Mouse (Mus musculus) hindbrain, embryonic 12.5 days (tissue): ENCODE data around the gene Tmem151b. TPM values are rescaled to one million over a fixed set of nuclear protein-coding genes. Genes with fewer than 3 reads are reported as not detected.

Source experiments
- ATAC-seq: fragments of 200-750 bp; cut with Nextera tagmentation; 2 replicates; pipeline ENCODE4 v1.8.0; 2017; ENCODE audit warnings: moderate TSS enrichment; ENCODE audit not compliant: low FRiP score
- H3K27ac ChIP-seq: fragments of 300-500 bp; sonication (generic); 2 replicates; pipeline ENCODE4 v1.5.1; 2016; ENCODE audit warnings: mild to moderate bottlenecking
- H3K27me3 ChIP-seq: fragments of 300-500 bp; sonication (generic); 2 replicates; pipeline ENCODE4 v1.6.1; 2016; ENCODE audit warnings: mild to moderate bottlenecking
- H3K36me3 ChIP-seq: fragments of 300-500 bp; sonication (generic); 2 replicates; pipeline ENCODE4 v1.6.1; 2016; ENCODE audit warnings: mild to moderate bottlenecking
- H3K4me1 ChIP-seq: fragments of 300-500 bp; sonication (generic); 2 replicates; pipeline ENCODE4 v1.6.1; 2016
- H3K4me2 ChIP-seq: fragments of 300-500 bp; sonication (generic); replicated peaks from 2 replicates; pipeline ENCODE4 v1.6.1; 2016; ENCODE audit warnings: mild to moderate bottlenecking
- H3K4me3 ChIP-seq: fragments of 300-500 bp; sonication (generic); 2 replicates; pipeline ENCODE4 v1.5.1; 2016; ENCODE audit warnings: mild to moderate bottlenecking
- H3K9ac ChIP-seq: fragments of 300-500 bp; sonication (generic); 2 replicates; pipeline ENCODE4 v1.6.1; 2016; ENCODE audit warnings: mild to moderate bottlenecking, moderate library complexity
- H3K9me3 ChIP-seq: fragments of 300-500 bp; sonication (generic); replicated peaks from 2 replicates; pipeline ENCODE4 v1.6.1; 2016; ENCODE audit warnings: mild to moderate bottlenecking
- WGBS: fragments of 180-500 bp; shearing (Covaris S2); methylation state at CpG from one replicate; pipeline ENCODE4 v1.1.7; 2016; 5-methylcytosine and 5-hydroxymethylcytosine counted together
- polyA plus RNA-seq: library from polyadenylated mRNA; unstranded; fragments of >200 nt; fragmentation: Nextera tagmentation; extraction: Ambion mirVana; gene quantifications from 2 replicates; pipeline ENCODE4 v1.2.1, GENCODE M21; 2016

Gene Tmem151b
- polyA plus RNA-seq, 1 experiment from 2014 or later: 13.0 TPM

DNA sequence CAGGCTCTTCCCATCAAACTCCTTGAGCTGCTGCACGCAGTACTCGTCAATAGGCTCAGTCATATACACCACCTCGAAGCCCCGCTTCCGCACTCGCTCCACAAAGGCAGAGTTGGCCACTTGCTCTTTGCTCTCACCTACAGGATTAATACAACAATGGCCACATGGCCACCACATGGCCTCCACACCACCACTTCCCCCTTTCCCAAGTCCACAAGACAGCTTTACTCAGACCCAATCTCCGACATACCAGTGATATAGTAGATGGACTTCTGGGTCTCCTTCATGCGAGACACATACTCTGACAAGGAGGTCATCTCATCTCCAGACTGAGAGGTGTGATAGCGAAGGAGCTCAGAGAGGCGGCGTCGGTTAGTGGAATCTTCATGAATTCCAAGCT is 19.5 kb upstream of the Tmem151b start:
- Histone ChIP-seq H3K4me3 (no peak overlapping the region), H3K36me3 (peaks cover 63% of the 10 kb centered on the region), H3K9me3 (no peaks in the 10 kb centered on the region), H3K4me2 (no peak overlapping the region), H3K27ac (no peak overlapping the region), H3K27me3 (no peaks in the 10 kb centered on the region), H3K9ac (no peak overlapping the region; the same call in 1 of the 2 replicates), H3K4me1 (peaks cover 54% of the 10 kb centered on the region)
- no peak for ATAC-seq
- 90% methylated on average over 12 of the region's 12 CpGs for WGBS

DNA sequence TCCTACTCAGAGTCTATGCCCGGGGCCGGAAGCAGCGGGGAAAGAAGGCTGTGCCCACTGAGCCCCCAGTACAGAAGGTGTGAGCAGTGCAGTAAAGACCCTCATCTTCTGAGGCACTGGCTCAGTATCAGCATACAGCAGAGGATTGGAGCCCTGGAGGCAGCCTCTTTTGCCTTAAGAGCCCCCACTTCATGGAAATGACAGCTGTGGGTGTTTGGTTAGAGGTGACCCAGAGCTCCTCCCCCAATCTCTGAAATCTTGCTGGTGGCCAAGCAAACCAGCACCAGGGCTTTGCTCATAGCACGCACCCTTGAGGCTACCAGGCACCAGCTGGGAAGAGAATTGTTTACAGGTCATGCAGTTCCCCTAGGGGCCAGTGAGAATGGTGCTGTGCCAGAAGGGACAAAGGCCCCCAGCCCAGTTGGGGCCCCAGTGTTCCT is 17.7 kb upstream of the Tmem151b start:
- Histone ChIP-seq H3K27me3 (no peaks in the 10 kb centered on the region), H3K9ac (no peak overlapping the region), H3K9me3 (no peaks in the 10 kb centered on the region), H3K36me3 (peaks cover 63% of the 10 kb centered on the region), H3K4me2 (no peak overlapping the region), H3K4me1 (peaks cover 54% of the 10 kb centered on the region), H3K27ac (peak overlapping the region; percentile 55), H3K4me3 (no peak overlapping the region)
- no peak for ATAC-seq
- 29% methylated on average over 4 of the region's 4 CpGs for WGBS

DNA sequence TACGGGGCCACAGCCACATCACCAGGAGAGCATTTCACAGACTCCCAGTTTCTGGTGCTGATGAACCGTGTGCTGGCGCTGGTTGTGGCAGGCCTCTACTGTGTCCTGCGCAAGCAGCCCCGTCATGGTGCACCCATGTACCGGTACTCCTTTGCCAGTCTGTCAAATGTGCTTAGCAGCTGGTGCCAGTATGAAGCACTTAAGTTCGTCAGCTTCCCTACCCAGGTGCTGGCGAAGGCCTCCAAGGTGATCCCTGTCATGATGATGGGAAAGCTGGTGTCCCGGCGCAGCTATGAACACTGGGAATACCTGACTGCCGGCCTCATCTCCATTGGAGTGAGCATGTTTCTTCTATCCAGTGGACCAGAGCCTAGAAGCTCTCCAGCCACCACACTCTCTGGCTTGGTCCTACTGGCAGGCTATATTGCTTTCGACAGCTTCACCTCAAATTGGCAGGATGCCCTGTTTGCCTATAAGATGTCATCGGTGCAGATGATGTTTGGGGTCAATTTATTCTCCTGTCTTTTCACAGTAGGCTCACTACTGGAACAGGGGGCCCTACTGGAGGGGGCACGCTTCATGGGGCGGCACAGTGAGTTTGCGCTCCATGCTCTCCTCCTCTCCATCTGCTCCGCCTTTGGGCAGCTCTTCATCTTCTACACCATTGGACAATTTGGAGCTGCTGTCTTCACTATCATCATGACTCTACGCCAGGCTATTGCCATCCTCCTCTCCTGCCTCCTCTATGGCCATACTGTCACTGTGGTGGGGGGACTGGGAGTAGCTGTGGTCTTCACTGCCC is 17.1 kb upstream of the Tmem151b start:
- WGBS: 73% methylated on average over 18 of the region's 18 CpGs
- Histone ChIP-seq H3K4me3 (no peak overlapping the region), H3K27ac (peak overlapping the region; percentile 55), H3K27me3 (no peaks in the 10 kb centered on the region), H3K4me1 (peaks cover 51% of the 10 kb centered on the region), H3K9ac (no peak overlapping the region), H3K4me2 (no peak overlapping the region), H3K9me3 (no peaks in the 10 kb centered on the region), H3K36me3 (peaks cover 61% of the 10 kb centered on the region)
- no peak for ATAC-seq

DNA sequence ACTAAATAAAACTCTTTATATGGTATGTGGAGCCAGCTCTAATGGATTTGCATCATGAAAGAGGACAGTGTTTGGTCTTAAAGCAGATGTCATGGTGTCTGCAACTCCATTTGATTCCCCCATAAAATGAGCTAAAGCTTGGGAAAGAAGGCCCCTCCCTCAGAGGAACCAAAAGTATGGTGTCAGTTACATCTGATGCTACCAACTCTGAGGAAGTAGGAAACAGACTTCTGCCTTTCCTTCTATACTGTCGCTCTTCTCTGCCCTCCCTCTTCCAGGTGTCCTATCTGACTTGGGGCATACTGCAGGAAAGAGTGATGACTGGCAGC is 16.5 kb upstream of the Tmem151b start:
- Histone ChIP-seq H3K4me2 (no peak overlapping the region), H3K9me3 (no peaks in the 10 kb centered on the region), H3K4me3 (no peak overlapping the region), H3K27me3 (no peaks in the 10 kb centered on the region), H3K9ac (no peak overlapping the region), H3K36me3 (peaks cover 56% of the 10 kb centered on the region), H3K4me1 (peaks cover 45% of the 10 kb centered on the region), H3K27ac (no peak overlapping the region)
- ATAC-seq: no peak
- 84% methylated on average over 1 of the region's 1 CpGs for WGBS

DNA sequence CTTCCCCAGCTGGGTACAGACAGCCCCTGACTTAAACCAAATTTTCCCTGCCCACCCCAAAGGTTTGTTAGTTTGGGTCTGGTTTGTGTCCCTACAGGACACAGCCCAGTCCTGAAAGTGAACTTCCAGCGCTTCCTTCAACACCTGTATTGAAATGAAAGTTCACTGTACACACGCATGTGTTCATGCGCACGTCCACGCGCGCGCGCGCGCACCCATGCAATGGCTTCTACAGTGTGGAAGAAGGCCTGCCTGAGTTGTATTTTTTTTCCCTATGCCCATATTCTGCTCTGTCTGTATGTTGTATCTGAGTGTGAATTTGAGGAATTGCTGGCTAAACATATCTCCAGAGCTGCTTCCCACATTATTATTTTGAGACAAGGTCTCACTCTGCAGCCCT is 15.6 kb upstream of the Tmem151b start:
- Histone ChIP-seq H3K27me3 (no peaks in the 10 kb centered on the region), H3K4me3 (peak overlapping the region; percentile 79), H3K9ac (peak overlapping the region; percentile 95), H3K36me3 (peaks cover 47% of the 10 kb centered on the region), H3K9me3 (no peaks in the 10 kb centered on the region), H3K4me1 (peaks cover 38% of the 10 kb centered on the region), H3K27ac (peak overlapping the region; percentile 90), H3K4me2 (peak overlapping the region; percentile 95)
- ATAC-seq: no peak
- WGBS: 95% methylated on average over 11 of the region's 11 CpGs

DNA sequence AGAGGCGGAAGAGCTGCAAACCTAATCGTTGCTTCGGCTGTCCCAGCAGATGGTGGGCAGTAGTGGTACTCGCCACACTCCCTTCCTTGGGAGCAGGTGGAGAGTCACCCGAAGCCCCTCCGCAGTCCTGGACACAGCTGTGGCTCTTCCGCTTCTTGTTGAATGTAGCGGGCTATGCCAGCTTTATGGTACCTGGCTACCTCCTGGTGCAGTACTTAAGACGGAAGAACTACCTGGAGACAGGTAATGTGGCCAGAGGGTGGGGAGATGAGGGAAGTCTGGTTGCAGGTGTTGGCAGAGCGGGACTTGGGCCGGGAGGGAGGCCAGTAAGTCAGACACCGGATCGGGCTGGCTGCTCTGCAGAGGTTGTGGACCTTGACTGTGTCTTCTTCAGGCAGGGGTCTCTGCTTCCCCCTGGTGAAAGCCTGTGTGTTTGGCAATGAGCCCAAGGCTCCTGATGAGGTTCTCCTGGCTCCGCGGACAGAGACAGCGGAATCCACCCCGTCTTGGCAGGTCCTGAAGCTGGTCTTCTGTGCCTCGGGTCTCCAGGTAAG is 15.1 kb upstream of the Tmem151b start:
- H3K27me3 ChIP-seq: no peaks in the 10 kb centered on the region
- H3K4me2 ChIP-seq: peak overlapping the region; percentile 95
- peak overlapping the region; percentile 90 for H3K27ac ChIP-seq
- peaks cover 34% of the 10 kb centered on the region for H3K4me1 ChIP-seq
- peak overlapping the region; percentile 79 for H3K4me3 ChIP-seq
- H3K9me3 ChIP-seq: no peaks in the 10 kb centered on the region
- ATAC-seq: peak; percentile 3
- H3K9ac ChIP-seq: peak overlapping the region; percentile 95
- H3K36me3 ChIP-seq: peaks cover 42% of the 10 kb centered on the region
- 11% methylated on average over 18 of the region's 18 CpGs for WGBS

DNA sequence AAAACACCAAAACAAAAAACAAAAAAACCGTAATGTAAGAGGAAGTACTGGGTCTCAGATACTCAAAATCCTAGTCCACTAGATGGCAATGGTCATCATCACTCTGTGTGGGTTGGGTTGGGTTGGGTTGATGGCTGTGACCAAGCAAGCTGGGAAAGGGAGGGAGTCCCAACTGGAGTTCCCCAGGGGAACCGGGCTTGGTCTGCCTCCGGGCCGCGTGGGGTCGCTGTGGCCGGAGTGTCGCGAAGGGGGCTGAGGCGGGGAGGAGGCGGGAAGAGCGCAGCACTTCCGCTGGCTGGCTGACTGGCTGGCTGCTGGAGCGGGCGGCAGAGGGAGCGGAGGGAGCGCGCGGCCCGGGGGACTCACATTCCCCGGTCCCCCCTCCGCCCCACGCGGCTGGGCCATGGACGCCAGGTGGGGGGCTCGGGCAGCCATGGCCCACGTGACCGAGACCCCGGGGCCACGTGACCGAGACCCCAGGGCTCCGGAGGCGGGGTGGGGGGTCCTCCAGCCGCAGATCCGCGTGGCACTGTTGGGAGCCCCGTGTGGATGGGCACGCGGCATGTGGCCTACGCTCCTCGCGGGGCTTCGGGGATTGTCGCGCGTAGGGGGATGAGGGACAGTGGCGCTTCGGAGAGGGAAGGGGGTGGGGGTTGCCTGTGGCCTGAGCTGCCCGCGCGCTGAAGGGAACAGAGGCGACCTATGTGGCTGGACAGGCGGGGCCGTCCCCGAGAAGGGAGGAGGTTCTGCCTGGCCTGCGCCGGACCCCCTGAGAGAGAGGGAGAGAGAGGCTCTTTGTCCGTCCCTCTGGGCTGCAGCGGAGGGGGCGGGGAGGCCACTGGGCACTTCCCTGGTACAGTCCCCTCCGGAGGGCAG is 14.4 kb upstream of the Tmem151b start, which contains the start of gene Slc35b2:
Gene Slc35b2 (plus strand): TSS at position 220 of the 876 bp plus-strand sequence.
- Histone ChIP-seq H3K4me2 (peak within 1 kb of the TSS; percentile 95), H3K4me3 (peak within 1 kb of the TSS; percentile 79), H3K36me3 (peaks cover 35% of the 10 kb centered on the region), H3K9ac (peak within 1 kb of the TSS; percentile 95), H3K27me3 (no peaks in the 10 kb centered on the region), H3K4me1 (peaks cover 34% of the 10 kb centered on the region), H3K27ac (peak within 1 kb of the TSS; percentile 90), H3K9me3 (no peaks in the 10 kb centered on the region)
- under 1% methylated on average over 44 of the region's 61 CpGs for WGBS
- ATAC-seq: peak; percentile 85

DNA sequence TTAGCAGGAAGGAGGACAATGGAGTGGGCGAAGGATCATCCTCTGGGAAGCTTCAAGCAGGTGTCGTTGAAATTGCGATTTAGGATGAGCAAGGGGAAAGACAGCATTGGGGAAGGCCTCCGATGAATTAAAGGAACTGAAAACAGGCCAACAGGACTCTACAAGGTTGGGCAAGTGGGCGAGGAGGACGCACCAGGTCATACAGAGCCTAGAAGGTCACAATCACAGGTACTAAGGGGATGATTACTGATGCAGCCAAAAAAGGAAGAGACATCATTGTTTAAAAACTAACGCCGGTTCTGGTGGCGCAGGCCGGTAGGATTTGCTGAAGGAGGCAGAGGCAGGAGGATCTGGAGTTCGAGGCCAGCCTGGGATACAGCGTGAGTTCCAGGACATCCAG is 13.7 kb upstream of the Tmem151b start:
- Histone ChIP-seq H3K36me3 (peaks cover 28% of the 10 kb centered on the region), H3K4me3 (no peak overlapping the region), H3K9ac (no peak overlapping the region), H3K4me2 (0 out of 2 replicates have a peak overlapping the region, but pooled peaks have one; percentile 95), H3K27me3 (no peaks in the 10 kb centered on the region), H3K27ac (no peak overlapping the region; the same call in 1 of the 2 replicates), H3K9me3 (no peaks in the 10 kb centered on the region), H3K4me1 (peaks cover 35% of the 10 kb centered on the region)
- ATAC-seq: no peak
- 77% methylated on average over 12 of the region's 12 CpGs for WGBS

DNA sequence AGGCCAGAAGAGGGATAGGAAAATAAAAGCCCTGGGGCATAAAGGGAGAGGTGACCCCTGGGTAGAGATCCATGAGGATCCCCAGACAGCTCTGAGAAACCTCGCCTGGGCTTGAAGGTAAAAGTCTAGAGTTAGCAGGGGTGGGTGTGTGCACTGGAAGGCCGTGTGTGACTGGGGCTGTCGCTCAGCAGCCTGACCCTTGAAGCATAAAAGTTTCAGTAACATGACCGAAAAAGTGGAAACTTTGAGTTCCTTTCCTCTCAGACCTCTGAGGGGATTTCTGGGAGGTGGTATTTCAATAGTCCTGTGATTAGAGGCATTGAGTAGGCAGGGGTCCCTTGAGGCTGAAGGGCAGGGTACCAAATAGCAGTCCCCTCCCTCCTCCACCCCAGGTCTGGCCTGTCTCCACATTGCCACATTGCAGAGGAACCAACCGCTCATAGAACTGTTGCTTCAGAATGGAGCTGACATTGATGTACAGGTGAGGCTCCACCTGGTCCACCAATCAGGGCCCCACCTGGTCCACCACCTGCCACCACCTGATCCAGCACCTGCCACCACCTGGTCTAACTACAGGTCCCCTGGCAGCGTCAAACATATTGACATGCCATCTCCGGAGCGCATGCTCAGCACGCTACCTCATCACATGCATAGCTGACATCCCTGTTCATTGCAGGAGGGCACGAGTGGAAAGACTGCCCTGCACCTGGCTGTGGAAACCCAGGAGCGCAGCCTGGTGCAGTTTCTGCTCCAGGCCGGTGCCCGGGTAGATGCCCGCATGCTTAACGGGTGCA is 10.5 kb upstream of the Tmem151b start:
- ATAC-seq: no peak
- Histone ChIP-seq H3K27me3 (peaks cover 10% of the 10 kb centered on the region), H3K36me3 (no peaks in the 10 kb centered on the region), H3K9me3 (no peaks in the 10 kb centered on the region), H3K27ac (no peak overlapping the region), H3K4me1 (peaks cover 25% of the 10 kb centered on the region), H3K4me2 (no peak overlapping the region), H3K9ac (no peak overlapping the region), H3K4me3 (no peak overlapping the region)
- 90% methylated on average over 15 of the region's 15 CpGs for WGBS

DNA sequence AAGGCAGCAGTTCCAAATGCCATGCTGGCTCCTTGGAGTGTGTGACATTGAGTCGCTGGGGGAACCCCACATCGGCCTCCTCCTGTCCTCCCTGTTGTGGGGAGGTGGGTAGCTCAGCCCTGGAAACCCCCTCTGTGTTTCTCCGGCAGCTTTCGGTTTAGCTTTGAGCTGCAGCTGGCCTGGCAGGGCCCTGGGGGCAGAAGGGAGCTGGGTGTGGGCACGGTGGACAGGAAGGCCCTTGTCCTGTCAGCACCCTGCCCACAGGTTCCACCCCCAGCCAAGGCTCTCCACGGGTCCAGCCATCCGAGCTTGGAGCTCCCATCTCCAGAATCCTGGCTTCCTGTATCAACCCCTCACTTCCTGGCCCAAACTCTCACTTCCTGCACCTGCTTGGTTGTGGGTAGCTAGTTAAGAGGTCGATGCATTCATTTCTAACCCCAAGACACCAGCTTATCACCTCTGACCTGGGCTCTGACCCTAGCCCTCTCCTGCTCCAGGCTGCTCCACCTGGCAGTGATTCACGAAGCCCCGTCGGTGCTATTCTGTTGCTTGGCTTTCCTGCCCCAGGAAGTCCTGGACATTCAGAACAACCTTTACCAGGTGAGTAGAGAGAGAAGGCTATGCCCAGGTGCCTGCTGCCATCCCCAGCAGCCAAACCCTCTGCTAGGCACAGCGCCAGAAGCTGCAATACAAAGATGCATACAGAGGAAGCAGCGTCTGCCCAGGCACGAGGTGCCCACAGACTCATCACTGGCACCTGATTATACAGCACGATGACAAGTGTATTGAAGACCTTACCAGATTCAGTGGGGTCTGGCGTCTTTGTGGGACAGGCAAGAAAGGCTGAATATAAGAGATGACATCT is 8.8 kb upstream of the Tmem151b start:
- H3K36me3 ChIP-seq: no peaks in the 10 kb centered on the region
- H3K9ac ChIP-seq: 0 out of 2 replicates have a peak overlapping the region, but pooled peaks have one; percentile 19
- H3K9me3 ChIP-seq: no peaks in the 10 kb centered on the region
- ATAC-seq: no peak
- H3K4me1 ChIP-seq: peaks cover 19% of the 10 kb centered on the region
- no peak overlapping the region for H3K27ac ChIP-seq
- no peak overlapping the region for H3K4me3 ChIP-seq
- 73% methylated on average over 16 of the region's 16 CpGs for WGBS
- H3K4me2 ChIP-seq: no peak overlapping the region
- H3K27me3 ChIP-seq: peaks cover 14% of the 10 kb centered on the region
